Mouse (Mus musculus): ENCODE results near the gene Adamtsl4.

- TF ChIP-seq CTCF (conservative IDR thresholded peaks at IDR 0.05; ENCODE audit: insufficient read depth, insufficient read length, low read depth, low read length) (no peak), POLR2A (IDR thresholded peaks at IDR 0.05; ENCODE audit: low read depth, low read length) (no peak)
Measured at GRCm38 (mm10) chr3:95718153-95718552, 30.4 kb upstream of the Adamtsl4 start.
